Mouse (Mus musculus) liver, postnatal 0 days (tissue): Measurements from ENCODE around the gene Tas2r143.

Experiments used
- CTCF ChIP-seq: sonication (generic); IDR thresholded peaks from 2 replicates; pipeline ENCODE4 v1.5.1; 2016; ENCODE audit warnings: antibody characterized with exemption, low read depth
- EP300 ChIP-seq: IDR thresholded peaks from 2 replicates; pipeline ENCODE4 v1.6.1; 2016; ENCODE audit warnings: antibody characterized with exemption, low read depth, mild to moderate bottlenecking

DNA sequence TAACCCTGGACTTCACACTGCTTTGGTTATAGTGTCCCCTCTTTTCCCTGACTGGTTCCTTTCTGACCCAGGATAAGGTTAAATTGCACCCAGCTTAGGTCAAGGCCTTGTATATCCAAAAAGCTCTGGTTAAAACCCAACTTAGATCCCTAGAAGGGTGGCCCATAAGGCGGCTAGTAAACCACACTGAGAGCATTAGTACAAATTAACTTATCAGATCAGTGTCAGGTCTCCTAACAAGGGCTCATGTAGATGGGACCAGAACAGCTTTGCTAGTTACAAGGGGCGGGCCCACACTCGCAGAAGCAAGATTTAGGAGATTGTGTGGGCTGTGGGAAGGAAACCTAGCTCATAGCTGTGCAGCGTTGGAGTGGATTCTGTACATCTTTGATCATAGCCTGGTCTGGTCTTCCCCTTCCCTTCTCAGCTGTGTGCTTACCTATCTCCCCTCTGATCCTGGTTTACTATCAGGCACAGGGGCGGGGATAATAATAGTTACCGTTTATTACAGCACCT is 23.5 kb upstream of the Tas2r143 start:
- TF ChIP-seq CTCF (no peak), EP300 (no peak)
